Mouse (Mus musculus) hindbrain, postnatal 0 days (tissue): ENCODE data around the gene Zscan10. TPM values are rescaled to one million over a fixed set of nuclear protein-coding genes. Genes with fewer than 3 reads are reported as not detected.
A peak's percentile ranks its signal among the peaks of the same experiment; 100 is the strongest.

ENCODE experiments used
- ATAC-seq: fragments of 200-750 bp; cut with Nextera tagmentation; 2 replicates; pipeline ENCODE4 v1.8.0; 2017; ENCODE audit warnings: mild to moderate bottlenecking, moderate TSS enrichment, moderate library complexity
- DNase-seq: peaks from one replicate; pipeline ENCODE4 v3.0.0-alpha.2; 2015; ENCODE audit warnings: low spot score
- H3K27ac ChIP-seq: fragments of 300-500 bp; sonication (generic); 2 replicates; pipeline ENCODE4 v1.5.1; 2014; ENCODE audit warnings: mild to moderate bottlenecking
- H3K27me3 ChIP-seq: fragments of 300-500 bp; sonication (generic); 2 replicates; pipeline ENCODE4 v1.6.1; 2014; ENCODE audit warnings: low read length, mixed read lengths; ENCODE audit not compliant: insufficient read depth
- H3K36me3 ChIP-seq: fragments of 300-500 bp; sonication (generic); 2 replicates; pipeline ENCODE4 v1.6.1; 2014; ENCODE audit warnings: low read length, mixed read lengths; ENCODE audit not compliant: insufficient read depth
- H3K4me1 ChIP-seq: fragments of 300-500 bp; sonication (generic); 2 replicates; pipeline ENCODE4 v1.6.1; 2014; ENCODE audit warnings: antibody characterized with exemption, low read length, mixed read lengths; ENCODE audit not compliant: insufficient read depth
- H3K4me2 ChIP-seq: fragments of 300-500 bp; sonication (generic); 2 replicates; pipeline ENCODE4 v1.6.1; 2014; ENCODE audit warnings: low read depth, mild to moderate bottlenecking, low read length, moderate library complexity, mixed read lengths
- H3K4me3 ChIP-seq: fragments of 300-500 bp; sonication (generic); 2 replicates; pipeline ENCODE4 v1.5.1; 2014; ENCODE audit warnings: low read length
- H3K9ac ChIP-seq: fragments of 300-500 bp; sonication (generic); replicated peaks from 2 replicates; pipeline ENCODE4 v1.6.1; 2014; ENCODE audit warnings: mild to moderate bottlenecking, low read length, moderate library complexity, mixed read lengths
- H3K9me3 ChIP-seq: fragments of 300-500 bp; sonication (generic); 2 replicates; pipeline ENCODE4 v1.6.1; 2016; ENCODE audit warnings: low read length, mixed read lengths
- CTCF ChIP-seq: IDR thresholded peaks from 2 replicates; pipeline ENCODE4 v1.5.1; 2016; ENCODE audit warnings: antibody characterized with exemption, control low read depth, low read depth
- WGBS: fragments of 180-500 bp; shearing (Covaris S2); extraction: QIAGEN DNeasy Blood & Tissue Kit; methylation state at CpG from one replicate; pipeline ENCODE4 v1.1.7; 2014; 5-methylcytosine and 5-hydroxymethylcytosine counted together
- polyA plus RNA-seq: library from polyadenylated mRNA; unstranded; fragments of >200 nt; fragmentation: Nextera tagmentation; extraction: Ambion mirVana; gene quantifications from 2 replicates; pipeline ENCODE4 v1.2.1, GENCODE M21; 2015
- total RNA-seq: library from RNA; depleted of rRNA; stranded (reverse); fragments of >200 nt; gene quantifications from 2 replicates; pipeline ENCODE4 v1.2.3, GENCODE M21; 2014

The Zscan10 gene
- total and polyA plus RNA-seq, 2 experiments from 2014 or later, result 0.10 to 0.14 TPM

DNA sequence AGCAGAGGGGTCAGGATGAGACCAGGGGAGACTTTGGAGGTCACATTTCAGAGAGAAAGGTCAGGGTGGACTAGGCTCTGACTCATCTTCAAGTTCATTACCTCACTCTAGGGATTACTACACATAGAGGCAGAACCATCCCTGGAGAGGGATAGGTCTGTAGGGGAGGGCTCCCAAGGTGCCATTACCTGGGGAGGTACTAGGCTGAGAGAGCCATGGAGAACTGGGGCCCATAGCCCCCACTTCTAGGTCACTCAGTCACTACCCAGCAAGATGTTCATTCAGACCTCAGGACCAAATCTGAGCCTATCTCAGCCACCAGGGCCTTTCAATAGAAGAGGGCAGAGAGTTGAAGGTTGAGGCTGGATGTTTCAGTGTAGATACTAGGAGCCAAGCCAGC, 46.3 kb upstream of the Zscan10 start:
- Histone ChIP-seq H3K9me3 (no peaks in the 10 kb centered on the region), H3K4me1 (peaks cover 6% of the 10 kb centered on the region; the same call in 1 of the 2 replicates), H3K9ac (no peak overlapping the region), H3K4me3 (no peak overlapping the region), H3K36me3 (peaks cover 34% of the 10 kb centered on the region), H3K27me3 (no peaks in the 10 kb centered on the region), H3K27ac (no peak overlapping the region), H3K4me2 (no peak overlapping the region)
- ATAC-seq (no peak), DNase-seq (no peak)
- no peak for TF ChIP-seq CTCF

DNA sequence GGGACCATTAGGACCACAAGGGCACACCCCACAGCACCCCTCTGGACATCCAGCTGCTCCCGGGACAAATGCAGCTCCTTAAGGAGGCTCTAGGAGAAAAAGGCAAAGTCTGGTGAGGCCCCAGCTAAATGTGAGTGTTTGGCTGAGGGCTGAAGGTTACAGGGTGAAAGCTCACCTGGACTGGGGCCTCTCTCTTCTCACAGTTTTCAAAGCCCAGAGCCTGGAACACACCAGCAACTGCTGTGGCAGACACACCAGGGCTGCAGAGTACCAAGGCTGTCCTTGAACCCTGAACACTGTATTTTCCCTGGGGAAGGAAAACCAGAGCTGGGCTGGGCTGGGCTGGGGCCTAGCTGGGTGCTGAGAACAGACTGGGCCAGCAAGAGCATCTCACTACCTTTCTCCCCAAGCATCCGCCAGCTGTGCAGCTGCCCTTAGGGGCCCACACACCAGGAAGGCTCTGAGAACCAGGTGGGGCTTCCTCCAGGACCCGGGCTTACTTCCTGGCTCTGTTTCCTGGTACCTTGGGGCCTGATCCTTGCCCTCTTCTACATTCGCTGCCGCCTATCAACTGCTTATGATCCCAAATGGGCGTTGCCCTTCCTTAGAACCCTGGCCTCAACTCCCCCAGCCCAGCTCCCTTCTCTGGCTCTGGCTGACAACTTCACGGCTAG, 45.3 kb upstream of the Zscan10 start:
- Histone ChIP-seq H3K4me1 (peaks cover 6% of the 10 kb centered on the region; the same call in 1 of the 2 replicates), H3K9me3 (no peaks in the 10 kb centered on the region), H3K27me3 (no peaks in the 10 kb centered on the region), H3K9ac (no peak overlapping the region), H3K27ac (no peak overlapping the region), H3K4me2 (no peak overlapping the region), H3K36me3 (peaks cover 34% of the 10 kb centered on the region), H3K4me3 (no peak overlapping the region)
- 80% methylated on average over 7 of the region's 7 CpGs for WGBS
- TF ChIP-seq CTCF, result no peak
- ATAC-seq (no peak), DNase-seq (no peak)

DNA sequence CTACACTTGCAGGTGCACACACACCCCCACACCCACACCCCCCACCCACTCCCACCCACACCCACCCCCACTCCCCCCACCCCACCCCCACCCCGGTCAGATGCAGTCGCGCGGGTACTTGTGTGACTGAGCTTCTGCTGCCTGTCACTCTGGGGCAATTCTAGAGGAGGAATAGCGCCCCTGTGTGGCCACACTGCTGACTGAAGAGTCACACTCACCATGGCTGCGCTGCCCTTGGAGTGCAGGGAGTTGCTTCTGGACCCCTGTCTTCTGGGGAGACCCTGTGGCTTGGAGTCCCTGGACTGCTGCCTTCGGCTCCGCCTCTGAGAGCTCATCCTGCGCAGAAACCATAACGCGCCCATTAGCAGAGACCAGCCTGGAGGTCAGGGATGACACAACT, 40.9 kb upstream of the Zscan10 start:
- DNase-seq (no peak), ATAC-seq (no peak)
- 49% methylated on average over 11 of the region's 11 CpGs for WGBS

DNA sequence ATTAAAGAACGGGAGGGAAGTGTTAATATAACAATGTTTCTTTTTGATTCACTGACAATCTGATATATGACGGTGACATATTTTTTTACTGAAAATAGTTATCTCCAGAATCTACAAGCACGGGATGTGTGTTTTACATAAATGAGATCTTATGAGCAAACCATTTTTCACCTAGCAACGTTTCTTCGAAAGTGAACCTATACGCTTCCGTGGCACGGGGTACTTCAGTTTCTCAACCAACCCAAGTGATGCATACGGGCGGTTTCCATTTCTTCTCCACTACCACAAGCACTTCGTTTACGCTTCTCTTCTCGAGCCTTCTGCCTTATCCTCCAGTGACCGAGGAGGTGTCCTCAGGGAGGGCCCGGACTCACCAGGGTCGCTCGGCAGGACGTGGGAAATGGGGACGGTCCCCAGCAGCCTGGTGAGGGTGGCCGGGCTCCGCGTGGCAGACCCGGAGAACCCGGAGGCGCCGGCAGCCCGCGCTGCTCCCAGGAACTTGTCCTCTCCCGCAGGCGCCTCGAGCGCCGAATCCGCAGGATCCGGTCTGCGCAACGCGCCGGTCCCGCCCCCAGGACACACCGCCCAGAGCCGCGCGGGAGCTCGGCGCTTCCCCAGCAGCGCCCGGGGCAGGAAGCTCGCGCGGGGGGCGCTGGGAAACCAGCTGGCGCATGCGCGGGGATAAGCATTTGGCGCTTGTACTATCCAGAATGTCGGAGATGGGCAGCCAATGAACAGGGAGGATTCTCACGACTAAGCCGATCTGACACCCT, 36.9 kb upstream of the Zscan10 start, which contains the start of gene Zfp213:
Gene Zfp213 (minus strand): TSS at position 644 of the 773 bp plus-strand sequence.
- Histone ChIP-seq H3K9me3 (no peaks in the 10 kb centered on the region), H3K4me2 (peak within 1 kb of the TSS; percentile 71), H3K27me3 (no peaks in the 10 kb centered on the region), H3K27ac (peak within 1 kb of the TSS; percentile 96), H3K4me1 (0 out of 2 replicates have a peak, but pooled peaks cover 5% of the 10 kb centered on the region), H3K4me3 (peak within 1 kb of the TSS; percentile 81), H3K36me3 (peaks cover 13% of the 10 kb centered on the region; the same call in 1 of the 2 replicates), H3K9ac (peak within 1 kb of the TSS; percentile 92)
- DNase-seq (peak; percentile 99), ATAC-seq (peak; percentile 97)
- TF ChIP-seq CTCF, result no peak
- WGBS, result under 1% methylated on average over 59 of the region's 59 CpGs

More for the DNA sequence above, 40.9 kb upstream of the Zscan10 start:
- Histone ChIP-seq H3K4me3 (no peak overlapping the region), H3K4me2 (no peak overlapping the region), H3K4me1 (0 out of 2 replicates have a peak, but pooled peaks cover 3% of the 10 kb centered on the region), H3K27me3 (no peaks in the 10 kb centered on the region), H3K9ac (no peak overlapping the region), H3K9me3 (no peaks in the 10 kb centered on the region), H3K36me3 (peaks cover 40% of the 10 kb centered on the region), H3K27ac (no peak overlapping the region)
- TF ChIP-seq CTCF, result peak; percentile 57

DNA sequence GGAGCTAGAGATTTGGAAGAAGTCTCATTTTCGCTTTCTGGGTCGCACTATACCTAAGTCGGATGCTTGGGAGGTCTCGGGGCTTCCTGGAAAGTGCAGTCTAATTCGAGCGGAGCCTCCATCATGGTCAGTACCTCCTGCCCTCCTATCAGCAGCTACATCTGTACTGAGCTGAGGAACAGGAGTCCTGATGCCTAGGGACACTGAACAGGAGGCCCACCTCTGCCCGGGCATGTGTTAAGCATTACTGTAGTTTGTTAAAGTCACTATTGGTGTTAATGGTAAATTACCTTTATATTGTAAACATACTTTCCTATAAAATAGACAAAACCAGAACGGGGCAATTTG, 36.3 kb upstream of the Zscan10 start:
- Histone ChIP-seq H3K9me3 (no peaks in the 10 kb centered on the region), H3K36me3 (peaks cover 9% of the 10 kb centered on the region; the same call in 1 of the 2 replicates), H3K9ac (peak overlapping the region; percentile 92), H3K27ac (peak overlapping the region; percentile 96), H3K4me3 (peak overlapping the region; percentile 81), H3K4me1 (0 out of 2 replicates have a peak, but pooled peaks cover 5% of the 10 kb centered on the region), H3K4me2 (peak overlapping the region; percentile 71), H3K27me3 (no peaks in the 10 kb centered on the region)
- peak; percentile 84 for ATAC-seq
- DNase-seq, result no peak
- under 1% methylated on average over 8 of the region's 8 CpGs for whole genome bisulfite sequencing
- no peak for TF ChIP-seq CTCF

DNA sequence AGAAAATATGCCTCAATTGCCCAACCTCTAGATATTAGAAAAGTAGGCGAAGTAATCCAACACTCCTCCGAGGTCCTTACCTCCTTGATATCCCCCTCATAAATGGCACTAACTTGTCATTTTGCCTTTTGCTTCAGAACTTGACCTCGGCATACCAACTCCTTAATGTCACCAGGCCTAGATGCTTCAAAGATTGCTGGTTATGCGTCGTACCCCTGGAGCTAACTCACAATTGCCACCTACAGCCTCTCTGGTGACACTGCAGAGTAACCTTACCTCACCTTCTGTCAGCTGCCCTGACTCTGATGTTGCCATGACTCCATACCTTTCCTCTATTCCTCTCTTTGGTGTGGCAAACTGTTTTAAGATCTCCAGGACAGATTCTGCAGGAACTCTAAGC, 33.9 kb upstream of the Zscan10 start:
- Histone ChIP-seq H3K27ac (no peak overlapping the region), H3K36me3 (no peaks in the 10 kb centered on the region), H3K9ac (no peak overlapping the region), H3K9me3 (no peaks in the 10 kb centered on the region), H3K4me1 (0 out of 2 replicates have a peak, but pooled peaks cover 5% of the 10 kb centered on the region), H3K4me2 (no peak overlapping the region), H3K4me3 (no peak overlapping the region), H3K27me3 (no peaks in the 10 kb centered on the region)
- peak; percentile 34; the same call in 1 of the 2 replicates for TF ChIP-seq CTCF
- WGBS, result 52% methylated on average over 5 of the region's 5 CpGs
- ATAC-seq (no peak), DNase-seq (no peak)
